Mouse (Mus musculus) small intestine, adult 2 months (tissue): ENCODE measurements around the gene Sox6.

Experiments
- CTCF ChIP-seq: fragments of 200-500 bp; IDR thresholded peaks from 2 replicates; pipeline ENCODE4 v1.5.1; 2012; ENCODE audit warnings: low read depth, mild to moderate bottlenecking, control low read depth, inconsistent platforms, low read length, moderate library complexity, mixed read lengths; ENCODE audit not compliant: insufficient replicate concordance, insufficient read length; ENCODE audit errors: extremely low read depth
- POLR2A ChIP-seq: fragments of 200-500 bp; IDR thresholded peaks from 2 replicates; pipeline ENCODE4 v1.6.1; 2012; ENCODE audit warnings: low read depth, mild to moderate bottlenecking, control low read depth, inconsistent platforms, low read length, moderate library complexity

- no peak for TF ChIP-seq CTCF
- no peak for TF ChIP-seq POLR2A
Observed at GRCm38 (mm10) chr7:115671272-115671671, 367.3 kb downstream of the Sox6 start.
